Mouse (Mus musculus): ENCODE data around the gene Gne. TPM values are rescaled to one million over a fixed set of nuclear protein-coding genes. Genes with fewer than 3 reads are reported as not detected.

Gene Gne
- polyA plus RNA-seq, 2 experiments, result 8.5 to 21.3 TPM

- H3K9ac ChIP-seq (replicated peaks), result no peak overlapping the region
- H3K4me2 ChIP-seq (ENCODE audit: low read depth), result no peak overlapping the region
- H3K27me3 ChIP-seq (ENCODE audit: control insufficient read depth, insufficient read depth, low read length), result no peaks in the 10 kb centered on the region
- no peaks in the 10 kb centered on the region for H3K4me1 ChIP-seq (replicated peaks; ENCODE audit: control insufficient read depth in 2 of 2, insufficient read depth in 2 of 2, low read length in 1 of 2)
- no peak overlapping the region for H3K27ac ChIP-seq
- 68% methylated on average over 4 of the region's 4 CpGs for WGBS (ENCODE audit: insufficient replicate concordance)
- TF ChIP-seq EP300 (IDR thresholded peaks at IDR 0.05; ENCODE audit: low read depth) (no peak), CTCF (IDR thresholded peaks at IDR 0.05; ENCODE audit: low read depth) (no peak)
- no peak for ATAC-seq (ENCODE audit: insufficient read depth)
- peaks cover 86% of the 10 kb centered on the region for H3K36me3 ChIP-seq (replicated peaks; ENCODE audit: control insufficient read depth, insufficient read depth, low read depth)
- DNase-seq (ENCODE audit: low read depth in 3 of 3, low spot score in 3 of 3), result no peak
- no peaks in the 10 kb centered on the region for H3K9me3 ChIP-seq (ENCODE audit: control insufficient read depth, low read length)
- H3K4me3 ChIP-seq (ENCODE audit: insufficient read depth in 1 of 2, low read depth in 2 of 2, low read length in 2 of 2), result no peak overlapping the region
Measured at GRCm38 (mm10) chr4:44022323-44022722, 61.7 kb downstream of the Gne start.

GRCm38 (mm10) chr4:44016791-44017190, 67.2 kb downstream of the Gne start:
- DNase-seq (ENCODE audit: low read depth in 3 of 3, low spot score in 3 of 3) (no peak), ATAC-seq (ENCODE audit: insufficient read depth) (no peak)
- Histone ChIP-seq H3K27me3 (ENCODE audit: control insufficient read depth, insufficient read depth, low read length) (no peaks in the 10 kb centered on the region), H3K9me3 (ENCODE audit: control insufficient read depth, low read length) (no peaks in the 10 kb centered on the region), H3K4me1 (replicated peaks; ENCODE audit: control insufficient read depth in 2 of 2, insufficient read depth in 2 of 2, low read length in 1 of 2) (peaks cover 16 to 21% of the 10 kb centered on the region in 2 experiments), H3K9ac (replicated peaks) (no peak overlapping the region), H3K4me3 (ENCODE audit: insufficient read depth in 1 of 2, low read depth in 2 of 2, low read length in 2 of 2) (no peak overlapping the region), H3K4me2 (ENCODE audit: low read depth) (no peak overlapping the region), H3K36me3 (replicated peaks; ENCODE audit: control insufficient read depth, insufficient read depth, low read depth) (peaks cover 43% of the 10 kb centered on the region), H3K27ac (no peak overlapping the region)
- 86% methylated on average over 12 of the region's 12 CpGs for WGBS (ENCODE audit: insufficient replicate concordance)
- TF ChIP-seq EP300 (IDR thresholded peaks at IDR 0.05; ENCODE audit: low read depth) (no peak), CTCF (IDR thresholded peaks at IDR 0.05; ENCODE audit: low read depth) (no peak)

GRCm38 (mm10) chr4:44016071-44016470, 67.9 kb downstream of the Gne start:
- WGBS (ENCODE audit: insufficient replicate concordance), result 45% methylated on average over 4 of the region's 4 CpGs
- Histone ChIP-seq H3K4me2 (ENCODE audit: low read depth) (peak overlapping the region; percentile 18; the same call in 1 of the 2 replicates), H3K9ac (replicated peaks) (no peak overlapping the region), H3K4me1 (replicated peaks; ENCODE audit: control insufficient read depth in 2 of 2, insufficient read depth in 2 of 2, low read length in 1 of 2) (peaks cover 17 to 22% of the 10 kb centered on the region in 2 experiments), H3K27ac (no peak overlapping the region), H3K27me3 (ENCODE audit: control insufficient read depth, insufficient read depth, low read length) (no peaks in the 10 kb centered on the region), H3K9me3 (ENCODE audit: control insufficient read depth, low read length) (no peaks in the 10 kb centered on the region), H3K36me3 (replicated peaks; ENCODE audit: control insufficient read depth, insufficient read depth, low read depth) (peaks cover 38% of the 10 kb centered on the region), H3K4me3 (ENCODE audit: insufficient read depth in 1 of 2, low read depth in 2 of 2, low read length in 2 of 2) (no peak overlapping the region)
- ATAC-seq (ENCODE audit: insufficient read depth) (no peak), DNase-seq (ENCODE audit: low read depth in 3 of 3, low spot score in 3 of 3) (no peak)
- TF ChIP-seq EP300 (IDR thresholded peaks at IDR 0.05; ENCODE audit: low read depth), result no peak
- TF ChIP-seq CTCF (IDR thresholded peaks at IDR 0.05; ENCODE audit: low read depth), result no peak

GRCm38 (mm10) chr4:44013391-44014070, 70.4 kb downstream of the Gne start:
- H3K4me1 ChIP-seq (replicated peaks; ENCODE audit: control insufficient read depth in 2 of 2, insufficient read depth in 2 of 2, low read length in 1 of 2), result peaks cover 17 to 22% of the 10 kb centered on the region in 2 experiments
- H3K27ac ChIP-seq, result no peak overlapping the region
- ATAC-seq (ENCODE audit: insufficient read depth) (no peak), DNase-seq (ENCODE audit: low read depth in 3 of 3, low spot score in 3 of 3) (no peak)
- no peaks in the 10 kb centered on the region for H3K27me3 ChIP-seq (ENCODE audit: control insufficient read depth, insufficient read depth, low read length)
- 17% methylated on average over 11 of the region's 11 CpGs for WGBS (ENCODE audit: insufficient replicate concordance)
- peak overlapping the region; percentile 97 for H3K4me2 ChIP-seq (ENCODE audit: low read depth)
- peaks cover 13% of the 10 kb centered on the region for H3K36me3 ChIP-seq (replicated peaks; ENCODE audit: control insufficient read depth, insufficient read depth, low read depth)
- H3K9ac ChIP-seq (replicated peaks), result peak overlapping the region; percentile 86
- H3K4me3 ChIP-seq (ENCODE audit: insufficient read depth in 1 of 2, low read depth in 2 of 2, low read length in 2 of 2), result peak overlapping the region; percentile 88 to 93
- H3K9me3 ChIP-seq (ENCODE audit: control insufficient read depth, low read length), result no peaks in the 10 kb centered on the region
- TF ChIP-seq EP300 (IDR thresholded peaks at IDR 0.05; ENCODE audit: low read depth) (no peak), CTCF (IDR thresholded peaks at IDR 0.05; ENCODE audit: low read depth) (no peak)

- Histone ChIP-seq H3K9ac (replicated peaks) (peak overlapping the region; percentile 86), H3K9me3 (ENCODE audit: control insufficient read depth, low read length) (no peaks in the 10 kb centered on the region), H3K4me1 (replicated peaks; ENCODE audit: control insufficient read depth in 2 of 2, insufficient read depth in 2 of 2, low read length in 1 of 2) (peaks cover 17 to 22% of the 10 kb centered on the region in 2 experiments), H3K4me2 (ENCODE audit: low read depth) (peak overlapping the region; percentile 97), H3K36me3 (replicated peaks; ENCODE audit: control insufficient read depth, insufficient read depth, low read depth) (peaks cover 10% of the 10 kb centered on the region), H3K27me3 (ENCODE audit: control insufficient read depth, insufficient read depth, low read length) (no peaks in the 10 kb centered on the region), H3K4me3 (ENCODE audit: insufficient read depth in 1 of 2, low read depth in 2 of 2, low read length in 2 of 2) (peak overlapping the region; percentile 88 to 93), H3K27ac (peak overlapping the region; percentile 72)
- WGBS (ENCODE audit: insufficient replicate concordance), result under 1% methylated on average over 77 of the region's 77 CpGs
- ATAC-seq (ENCODE audit: insufficient read depth), result peak; percentile 98
- TF ChIP-seq EP300 (IDR thresholded peaks at IDR 0.05; ENCODE audit: low read depth) (no peak), CTCF (IDR thresholded peaks at IDR 0.05; ENCODE audit: low read depth) (no peak)
- peak; percentile 92 to 93 (median 93) for DNase-seq (ENCODE audit: low read depth in 3 of 3, low spot score in 3 of 3)
Measured at GRCm38 (mm10) chr4:44012376-44013367, 71.3 kb downstream of the Gne start.

Data from liver, embryonic 14.5 days (tissue).